Mouse (Mus musculus) midbrain, embryonic 16.5 days (tissue): ENCODE data around the gene Raf1. TPM values are rescaled to one million over a fixed set of nuclear protein-coding genes. Genes with fewer than 3 reads are reported as not detected.
A peak's percentile ranks its signal among the peaks of the same experiment; 100 is the strongest.

Experiments used
- ATAC-seq: fragments of 200-750 bp; cut with Nextera tagmentation; 2 replicates; pipeline ENCODE4 v1.8.0; 2017; ENCODE audit warnings: moderate TSS enrichment
- H3K27ac ChIP-seq: fragments of 300-500 bp; sonication (generic); 2 replicates; pipeline ENCODE4 v1.5.1; 2014; ENCODE audit warnings: mild to moderate bottlenecking, low read length, mixed read lengths
- H3K27me3 ChIP-seq: fragments of 300-500 bp; sonication (generic); 2 replicates; pipeline ENCODE4 v1.6.1; 2014; ENCODE audit warnings: low read depth, low read length, mixed read lengths; ENCODE audit not compliant: control insufficient read depth, insufficient read depth
- H3K36me3 ChIP-seq: fragments of 300-500 bp; sonication (generic); 2 replicates; pipeline ENCODE4 v1.6.1; 2014; ENCODE audit warnings: mild to moderate bottlenecking, low read length, moderate library complexity, mixed read lengths; ENCODE audit not compliant: control insufficient read depth, insufficient read depth
- H3K4me1 ChIP-seq: fragments of 300-500 bp; sonication (generic); 2 replicates; pipeline ENCODE4 v1.6.1; 2014; ENCODE audit warnings: mild to moderate bottlenecking, low read length, mixed read lengths; ENCODE audit not compliant: control insufficient read depth, insufficient read depth
- H3K4me2 ChIP-seq: fragments of 300-500 bp; sonication (generic); 2 replicates; pipeline ENCODE4 v1.6.1; 2014; ENCODE audit warnings: mild to moderate bottlenecking, low read length, mixed read lengths
- H3K4me3 ChIP-seq: fragments of 300-500 bp; sonication (generic); 2 replicates; pipeline ENCODE4 v1.5.1; 2014; ENCODE audit warnings: low read depth, mild to moderate bottlenecking, low read length, moderate library complexity, mixed read lengths
- H3K9ac ChIP-seq: fragments of 300-500 bp; sonication (generic); 2 replicates; pipeline ENCODE4 v1.6.1; 2014; ENCODE audit warnings: low read depth, low read length, mixed read lengths
- H3K9me3 ChIP-seq: fragments of 300-500 bp; sonication (generic); replicated peaks from 2 replicates; pipeline ENCODE4 v1.6.1; 2014; ENCODE audit warnings: mild to moderate bottlenecking, low read length, mixed read lengths; ENCODE audit not compliant: control insufficient read depth, poor library complexity, severe bottlenecking
- WGBS: fragments of 180-500 bp; shearing (Covaris S2); extraction: QIAGEN DNeasy Blood & Tissue Kit; methylation state at CpG from one replicate; pipeline ENCODE4 v1.1.7; 2014; 5-methylcytosine and 5-hydroxymethylcytosine counted together
- polyA plus RNA-seq: library from polyadenylated mRNA; unstranded; fragments of >200 nt; fragmentation: Nextera tagmentation; extraction: Ambion mirVana; gene quantifications from 2 replicates; pipeline ENCODE4 v1.2.1, GENCODE M21; 2015

Gene Raf1
- polyA plus RNA-seq, 1 experiment from 2014 or later = 127 TPM

DNA sequence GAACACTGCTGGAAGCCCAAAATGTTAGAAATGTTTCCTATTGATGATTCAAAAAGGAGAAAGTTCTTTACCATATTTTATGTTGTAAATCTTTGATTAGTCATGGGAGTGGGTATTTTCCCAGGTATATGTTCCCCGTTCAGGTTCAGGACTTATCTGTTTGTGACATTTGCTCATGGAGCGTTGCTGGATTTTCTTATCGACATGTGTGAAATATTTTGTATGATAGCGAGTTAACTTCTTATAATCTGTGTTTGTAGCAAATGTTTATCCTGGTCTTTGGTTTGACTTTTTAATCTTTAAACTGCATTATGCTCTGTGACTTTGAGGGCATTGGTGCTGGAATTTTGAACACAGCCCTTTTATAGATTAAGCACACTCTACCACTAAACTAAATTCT lies 12.2 kb upstream of the Raf1 start:
- H3K36me3 ChIP-seq = no peaks in the 10 kb centered on the region
- no peaks in the 10 kb centered on the region for H3K27me3 ChIP-seq
- ATAC-seq = no peak
- H3K4me1 ChIP-seq = no peaks in the 10 kb centered on the region
- peaks cover 3% of the 10 kb centered on the region for H3K9me3 ChIP-seq
- H3K9ac ChIP-seq = no peak overlapping the region
- no peak overlapping the region for H3K27ac ChIP-seq
- H3K4me3 ChIP-seq = no peak overlapping the region
- H3K4me2 ChIP-seq = no peak overlapping the region
- 92% methylated on average over 4 of the region's 4 CpGs for WGBS

DNA sequence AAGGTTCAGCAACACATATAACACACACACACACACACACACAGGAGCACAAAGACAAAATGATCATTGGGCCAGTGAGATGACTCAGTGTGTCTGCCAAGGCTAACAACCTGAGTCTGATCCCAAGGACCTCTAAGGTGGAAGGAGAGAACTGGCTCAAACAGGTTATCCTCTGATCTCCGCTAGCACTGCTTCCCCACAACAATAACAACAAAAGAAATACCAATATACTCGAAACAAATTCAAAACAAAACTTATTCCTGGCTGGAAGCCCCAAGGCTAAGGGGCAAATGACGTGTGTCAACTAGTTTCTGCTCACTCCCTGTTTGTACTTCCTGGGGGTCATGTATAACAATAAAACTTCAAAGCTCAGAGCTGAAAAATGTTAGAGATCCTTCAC lies 11.3 kb upstream of the Raf1 start:
- Histone ChIP-seq H3K36me3 (no peaks in the 10 kb centered on the region), H3K9me3 (peaks cover 3% of the 10 kb centered on the region), H3K9ac (no peak overlapping the region), H3K4me1 (no peaks in the 10 kb centered on the region), H3K4me3 (no peak overlapping the region), H3K27me3 (no peaks in the 10 kb centered on the region), H3K27ac (no peak overlapping the region), H3K4me2 (no peak overlapping the region)
- no peak for ATAC-seq
- WGBS = 63% methylated on average over 3 of the region's 3 CpGs

DNA sequence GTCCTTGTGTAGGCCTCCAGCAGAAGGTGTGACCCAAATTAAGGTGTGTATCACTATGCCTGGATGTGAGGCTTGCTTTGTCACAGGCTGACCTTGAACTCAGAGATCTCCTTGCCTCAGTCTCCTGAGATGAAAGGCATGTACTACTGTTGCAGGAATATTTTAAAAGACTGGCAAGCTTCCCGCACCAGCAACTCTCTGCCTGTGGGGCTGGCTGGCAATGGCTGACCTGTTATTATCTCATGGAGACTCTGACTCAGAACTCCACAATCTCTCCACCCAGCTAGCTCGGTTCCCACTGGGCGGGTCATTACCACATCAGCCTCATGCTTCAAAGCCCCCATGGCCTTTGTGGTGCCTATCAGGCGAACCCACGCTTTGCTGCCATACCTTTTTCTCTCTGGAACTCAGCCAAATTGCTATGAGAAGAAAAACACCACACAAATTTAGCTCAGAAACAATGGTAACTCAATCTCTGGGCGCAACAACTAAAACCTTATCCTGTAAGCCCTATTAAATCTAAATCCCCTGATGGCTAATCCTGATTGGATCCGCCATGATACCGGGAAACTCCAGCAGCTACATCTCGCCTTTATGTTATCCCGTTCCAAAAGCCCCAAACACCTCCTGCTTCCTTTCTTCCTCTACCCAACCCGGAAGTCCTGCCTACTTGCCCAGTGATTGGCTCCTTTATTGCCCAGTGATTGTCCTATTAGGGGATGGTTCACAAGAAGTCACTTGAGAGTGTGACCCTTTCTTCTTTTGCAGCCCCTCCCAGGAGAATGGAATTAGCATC lies 8.6 kb upstream of the Raf1 start:
- Histone ChIP-seq H3K9ac (no peak overlapping the region), H3K4me2 (no peak overlapping the region), H3K4me3 (no peak overlapping the region), H3K27me3 (no peaks in the 10 kb centered on the region), H3K4me1 (no peaks in the 10 kb centered on the region), H3K9me3 (peaks cover 3% of the 10 kb centered on the region), H3K36me3 (no peaks in the 10 kb centered on the region), H3K27ac (no peak overlapping the region)
- no peak for ATAC-seq
- WGBS = 47% methylated on average over 11 of the region's 11 CpGs

DNA sequence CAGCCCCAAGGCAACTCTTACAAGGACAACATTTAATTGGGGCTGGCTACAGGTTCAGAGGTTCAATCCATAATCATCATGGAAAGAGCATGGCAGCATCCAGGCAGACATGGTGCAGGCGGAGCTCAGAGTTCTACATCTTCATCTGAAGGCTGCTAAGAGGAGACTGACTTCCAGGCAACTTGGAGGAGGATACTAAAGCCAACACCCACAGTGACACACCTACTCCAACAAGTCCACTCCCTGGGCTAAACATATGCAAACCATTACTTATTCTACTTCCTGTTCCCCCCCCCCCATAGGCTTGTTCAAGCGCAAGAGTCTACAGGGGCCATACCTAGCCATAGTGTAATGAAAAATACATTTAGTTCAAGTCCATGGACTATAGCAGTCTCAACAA lies 7.8 kb upstream of the Raf1 start:
- peaks cover 3% of the 10 kb centered on the region for H3K9me3 ChIP-seq
- H3K4me1 ChIP-seq = no peaks in the 10 kb centered on the region
- no peaks in the 10 kb centered on the region for H3K36me3 ChIP-seq
- 93% methylated on average over 2 of the region's 2 CpGs for WGBS
- H3K4me2 ChIP-seq = no peak overlapping the region
- no peak overlapping the region for H3K9ac ChIP-seq
- H3K27ac ChIP-seq = no peak overlapping the region
- H3K27me3 ChIP-seq = no peaks in the 10 kb centered on the region
- no peak overlapping the region for H3K4me3 ChIP-seq
- no peak for ATAC-seq

- 92% methylated on average over 4 of the region's 4 CpGs for WGBS
- no peak for ATAC-seq
- H3K4me3 ChIP-seq = no peak overlapping the region
- H3K4me2 ChIP-seq = no peak overlapping the region
- H3K4me1 ChIP-seq = 0 out of 2 replicates have a peak, but pooled peaks cover 3% of the 10 kb centered on the region
- no peak overlapping the region for H3K27ac ChIP-seq
- H3K36me3 ChIP-seq = no peaks in the 10 kb centered on the region
- no peak overlapping the region for H3K9ac ChIP-seq
- no peaks in the 10 kb centered on the region for H3K27me3 ChIP-seq
- H3K9me3 ChIP-seq = no peaks in the 10 kb centered on the region
These were observed 4.6 kb upstream of the Raf1 start for GRCm38 (mm10) chr6:115681066-115681465.

DNA sequence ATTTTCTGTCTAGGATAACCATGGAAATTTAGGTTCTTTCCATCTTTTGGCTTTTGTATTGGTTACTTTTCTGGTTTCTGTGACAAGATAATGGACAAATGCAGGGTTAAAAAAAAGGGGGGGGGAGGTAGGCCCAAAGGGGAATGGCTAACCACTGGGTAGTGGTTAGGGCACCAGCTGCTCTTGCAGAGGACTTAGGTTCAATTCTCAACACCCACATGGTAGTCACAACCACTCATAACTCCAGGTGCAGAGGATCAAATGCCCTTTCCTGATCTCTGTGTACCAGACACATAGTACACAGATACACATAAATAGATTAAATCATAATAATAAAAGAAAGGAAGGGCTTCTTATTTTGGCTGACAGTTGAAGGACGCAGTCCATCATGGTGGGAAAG lies 1.6 kb upstream of the Raf1 start:
- Histone ChIP-seq H3K9me3 (no peaks in the 10 kb centered on the region), H3K4me1 (peaks cover 16% of the 10 kb centered on the region), H3K27ac (no peak overlapping the region), H3K27me3 (no peaks in the 10 kb centered on the region), H3K9ac (no peak overlapping the region), H3K4me3 (no peak overlapping the region), H3K36me3 (no peaks in the 10 kb centered on the region), H3K4me2 (no peak overlapping the region)
- ATAC-seq = no peak
- 89% methylated on average over 1 of the region's 1 CpGs for WGBS

DNA sequence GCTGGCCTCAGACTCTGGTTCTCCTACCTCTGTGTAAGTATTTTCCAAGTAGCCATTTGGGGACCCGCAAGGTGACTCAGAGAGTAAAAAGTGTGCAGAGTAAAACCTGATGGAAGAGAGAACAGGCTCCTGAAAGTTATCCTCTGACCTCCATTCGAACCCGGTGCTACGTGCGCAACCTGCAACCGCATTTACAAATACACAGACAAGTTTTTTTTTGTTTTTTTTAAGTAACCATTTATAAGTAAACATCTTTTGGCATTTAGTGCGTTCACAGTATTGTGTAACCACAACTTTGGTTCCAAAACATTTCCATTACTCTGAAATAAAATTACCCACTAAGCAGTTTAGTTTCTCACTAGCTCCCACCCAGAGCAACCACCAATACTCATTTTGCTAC lies 1.0 kb upstream of the Raf1 start:
- no peaks in the 10 kb centered on the region for H3K27me3 ChIP-seq
- H3K27ac ChIP-seq = peak overlapping the region; percentile 99
- H3K9ac ChIP-seq = no peak overlapping the region
- no peaks in the 10 kb centered on the region for H3K9me3 ChIP-seq
- peaks cover 20% of the 10 kb centered on the region for H3K4me1 ChIP-seq
- ATAC-seq = no peak
- no peaks in the 10 kb centered on the region for H3K36me3 ChIP-seq
- peak overlapping the region; percentile 62 for H3K4me2 ChIP-seq
- WGBS = 95% methylated on average over 7 of the region's 7 CpGs
- H3K4me3 ChIP-seq = peak overlapping the region; percentile 88; the same call in 1 of the 2 replicates

- peaks cover 20% of the 10 kb centered on the region for H3K4me1 ChIP-seq
- H3K4me3 ChIP-seq = peak overlapping the region; percentile 88
- peak overlapping the region; percentile 99 for H3K27ac ChIP-seq
- peak overlapping the region; percentile 98 for H3K9ac ChIP-seq
- peak; percentile 49 for ATAC-seq
- peak overlapping the region; percentile 92 for H3K4me2 ChIP-seq
- H3K27me3 ChIP-seq = no peaks in the 10 kb centered on the region
- no peaks in the 10 kb centered on the region for H3K36me3 ChIP-seq
- under 1% methylated on average over 52 of the region's 53 CpGs for WGBS
- no peaks in the 10 kb centered on the region for H3K9me3 ChIP-seq
These were observed 713 bp downstream of the Raf1 start for GRCm38 (mm10) chr6:115675508-115676336.

GRCm38 (mm10) chr6:115675166-115675507 lies 1.3 kb downstream of the Raf1 start:
- Histone ChIP-seq H3K36me3 (no peaks in the 10 kb centered on the region), H3K4me3 (peak overlapping the region; percentile 88), H3K9me3 (no peaks in the 10 kb centered on the region), H3K9ac (peak overlapping the region; percentile 98), H3K4me1 (peaks cover 20% of the 10 kb centered on the region), H3K4me2 (peak overlapping the region; percentile 92), H3K27ac (peak overlapping the region; percentile 99), H3K27me3 (no peaks in the 10 kb centered on the region)
- ATAC-seq = no peak
- 2% methylated on average over 13 of the region's 13 CpGs for WGBS
